Mouse (Mus musculus): ENCODE data around the gene Lrrfip1. TPM values are rescaled to one million over a fixed set of nuclear protein-coding genes. Genes with fewer than 3 reads are reported as not detected.
A peak's percentile ranks its signal among the peaks of the same experiment; 100 is the strongest.

Gene Lrrfip1
- total RNA-seq, 2 experiments from 2014 or later: 71.4 to 75.1 TPM

- intact Hi-C loops (cut with DNase I): no loop called here
- no peak for TF ChIP-seq CTCF (IDR thresholded peaks at IDR 0.05)
- no peak for DNase-seq (ENCODE audit: extremely low spot score in 1 of 2, low spot score in 2 of 2)
- peak overlapping the region; percentile 85 for H3K27ac ChIP-seq
- no peak overlapping the region for H3K4me3 ChIP-seq
Observed at GRCm38 (mm10) chr1:91061105-91061504, 62.6 kb downstream of the Lrrfip1 start.

- peak overlapping the region; percentile 85 for H3K27ac ChIP-seq
- intact Hi-C loops (cut with DNase I): no loop called here
- DNase-seq (ENCODE audit: extremely low spot score in 1 of 2, low spot score in 2 of 2): peak; percentile 68 to 74
- peak; percentile 3; the same call in 1 of the 2 replicates for TF ChIP-seq CTCF (IDR thresholded peaks at IDR 0.05)
- H3K4me3 ChIP-seq: peak overlapping the region; percentile 18; the same call in 1 of the 2 replicates
Observed at GRCm38 (mm10) chr1:91062363-91062762, 63.8 kb downstream of the Lrrfip1 start.

GRCm38 (mm10) chr1:91064053-91064452, 65.5 kb downstream of the Lrrfip1 start:
- no peak for DNase-seq (ENCODE audit: extremely low spot score in 1 of 2, low spot score in 2 of 2)
- no peak for TF ChIP-seq CTCF (IDR thresholded peaks at IDR 0.05)
- Histone ChIP-seq H3K4me3 (no peak overlapping the region), H3K27ac (peak overlapping the region; percentile 85; the same call in 1 of the 2 replicates)
- intact Hi-C loops (cut with DNase I): no loop called here

GRCm38 (mm10) chr1:91064903-91065525, 66.5 kb downstream of the Lrrfip1 start:
- peak overlapping the region; percentile 85 for H3K27ac ChIP-seq
- no peak overlapping the region for H3K4me3 ChIP-seq
- intact Hi-C loops (cut with DNase I): no loop called here
- TF ChIP-seq CTCF (IDR thresholded peaks at IDR 0.05): no peak
- no peak for DNase-seq (ENCODE audit: extremely low spot score in 1 of 2, low spot score in 2 of 2)

GRCm38 (mm10) chr1:91066061-91066460, 67.5 kb downstream of the Lrrfip1 start:
- no peak for TF ChIP-seq CTCF (IDR thresholded peaks at IDR 0.05)
- intact Hi-C loops (cut with DNase I): no loop called here

GRCm38 (mm10) chr1:91066599-91066998, 68.1 kb downstream of the Lrrfip1 start:
- intact Hi-C loops (cut with DNase I): no loop called here
- Histone ChIP-seq H3K27ac (no peak overlapping the region), H3K4me3 (no peak overlapping the region)
- TF ChIP-seq CTCF (IDR thresholded peaks at IDR 0.05): no peak
- DNase-seq (ENCODE audit: extremely low spot score in 1 of 2, low spot score in 2 of 2): no peak

More at GRCm38 (mm10) chr1:91066061-91066460, 67.5 kb downstream of the Lrrfip1 start:
- peak overlapping the region; percentile 85; the same call in 1 of the 2 replicates for H3K27ac ChIP-seq
- no peak for DNase-seq (ENCODE audit: extremely low spot score in 1 of 2, low spot score in 2 of 2)
- H3K4me3 ChIP-seq: no peak overlapping the region

GRCm38 (mm10) chr1:91067716-91068115, 69.2 kb downstream of the Lrrfip1 start:
- no peak overlapping the region for H3K27ac ChIP-seq
- intact Hi-C loops (cut with DNase I): loop anchor here (2.0 kb wide), 1 partner anchor 15 kb away; no protein-coding TSS in a partner anchor
- H3K4me3 ChIP-seq: no peak overlapping the region
- TF ChIP-seq CTCF (IDR thresholded peaks at IDR 0.05): no peak
- no peak for DNase-seq (ENCODE audit: extremely low spot score in 1 of 2, low spot score in 2 of 2)

GRCm38 (mm10) chr1:91069575-91069974, 71.0 kb downstream of the Lrrfip1 start:
- no peak for TF ChIP-seq CTCF (IDR thresholded peaks at IDR 0.05)
- Histone ChIP-seq H3K27ac (0 out of 2 replicates have a peak overlapping the region, but pooled peaks have one; percentile 15), H3K4me3 (no peak overlapping the region)
- intact Hi-C loops (cut with DNase I): loop anchor here (2.0 kb wide), 1 partner anchor 13 kb away; no protein-coding TSS in a partner anchor
- no peak for DNase-seq (ENCODE audit: extremely low spot score in 1 of 2, low spot score in 2 of 2)

GRCm38 (mm10) chr1:91070547-91070946, 72.0 kb downstream of the Lrrfip1 start:
- no peak for TF ChIP-seq CTCF (IDR thresholded peaks at IDR 0.05)
- no peak overlapping the region for H3K4me3 ChIP-seq
- intact Hi-C loops (cut with DNase I): no loop called here
- no peak overlapping the region for H3K27ac ChIP-seq
- no peak for DNase-seq (ENCODE audit: extremely low spot score in 1 of 2, low spot score in 2 of 2)

GRCm38 (mm10) chr1:91071671-91072290, 73.2 kb downstream of the Lrrfip1 start:
- H3K4me3 ChIP-seq: no peak overlapping the region
- TF ChIP-seq CTCF (IDR thresholded peaks at IDR 0.05): no peak

GRCm38 (mm10) chr1:91076946-91077345, 78.4 kb downstream of the Lrrfip1 start:
- Histone ChIP-seq H3K4me3 (no peak overlapping the region), H3K27ac (no peak overlapping the region)
- no peak for DNase-seq (ENCODE audit: extremely low spot score in 1 of 2, low spot score in 2 of 2)
- intact Hi-C loops (cut with DNase I): no loop called here
- no peak for TF ChIP-seq CTCF (IDR thresholded peaks at IDR 0.05)

More at GRCm38 (mm10) chr1:91071671-91072290, 73.2 kb downstream of the Lrrfip1 start:
- DNase-seq (ENCODE audit: extremely low spot score in 1 of 2, low spot score in 2 of 2): no peak
- intact Hi-C loops (cut with DNase I): no loop called here
- H3K27ac ChIP-seq: no peak overlapping the region

- no peak for DNase-seq (ENCODE audit: extremely low spot score in 1 of 2, low spot score in 2 of 2)
- no peak for TF ChIP-seq CTCF (IDR thresholded peaks at IDR 0.05)
- H3K4me3 ChIP-seq: no peak overlapping the region
- intact Hi-C loops (cut with DNase I): no loop called here
- no peak overlapping the region for H3K27ac ChIP-seq
Observed at GRCm38 (mm10) chr1:91077456-91077855, 78.9 kb downstream of the Lrrfip1 start.
